Mouse (Mus musculus): Measurements from ENCODE around the gene Cct7. TPM values are rescaled to one million over a fixed set of nuclear protein-coding genes. Genes with fewer than 3 reads are reported as not detected.

The Cct7 gene
- polyA plus RNA-seq, 1 experiment: 207 TPM

- no peak for TF ChIP-seq POLR2A (IDR thresholded peaks at IDR 0.05; ENCODE audit: borderline replicate concordance, insufficient read depth, low read length)
- no peak for TF ChIP-seq CTCF (IDR thresholded peaks at IDR 0.05; ENCODE audit: borderline replicate concordance, insufficient read depth, low read depth, low read length)
- Histone ChIP-seq H3K27me3 (ENCODE audit: control insufficient read depth, insufficient read depth, low read length) (no peaks in the 10 kb centered on the region), H3K27ac (ENCODE audit: insufficient read depth, low read length) (no peak within 1 kb of the TSS), H3K4me3 (replicated peaks; ENCODE audit: insufficient read depth, low read depth, low read length) (no peak within 1 kb of the TSS), H3K4me1 (ENCODE audit: control insufficient read depth, insufficient read depth, low read length) (no peaks in the 10 kb centered on the region)
- DNase-seq: no peak
- 15% methylated on average over 28 of the region's 28 CpGs for WGBS
These were observed 27.4 kb upstream of the Cct7 start, which contains the start of gene Noto for GRCm38 (mm10) chr6:85423836-85424379. Noto (plus strand) TSS chr6:85423886.

DNA sequence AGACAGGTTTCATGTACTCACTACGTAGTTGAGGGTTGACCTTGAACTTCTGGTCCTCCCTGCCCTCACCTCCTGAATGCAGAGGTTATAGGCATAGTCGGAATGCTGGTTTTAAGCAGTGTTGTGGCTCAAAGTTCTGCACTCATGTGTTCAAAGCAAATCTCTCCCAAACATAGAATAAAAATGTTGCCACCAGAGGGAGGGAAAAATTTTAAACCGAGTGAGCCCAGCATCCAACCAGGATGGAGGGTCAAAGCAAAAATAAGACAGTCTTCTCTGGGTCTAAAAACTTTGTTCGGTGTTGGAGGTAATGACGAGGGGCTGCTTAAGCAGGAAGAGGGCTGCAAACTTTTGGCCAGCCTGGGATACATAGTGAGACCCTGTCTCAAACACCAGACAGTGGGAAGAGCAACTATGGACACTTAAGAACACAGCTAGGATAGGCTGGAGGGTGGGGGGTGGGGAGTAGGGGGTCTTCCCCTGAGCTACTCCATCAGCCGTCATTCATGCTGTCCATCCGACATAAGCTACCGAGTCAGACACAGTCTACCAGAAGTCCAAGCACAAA is 20.0 kb upstream of the Cct7 start:
- no peak overlapping the region for H3K27ac ChIP-seq (ENCODE audit: insufficient read depth, low read length)
- TF ChIP-seq CTCF (IDR thresholded peaks at IDR 0.05; ENCODE audit: borderline replicate concordance, insufficient read depth, low read depth, low read length) (no peak), POLR2A (IDR thresholded peaks at IDR 0.05; ENCODE audit: borderline replicate concordance, insufficient read depth, low read length) (no peak)
- DNase-seq: no peak
- no peaks in the 10 kb centered on the region for H3K27me3 ChIP-seq (ENCODE audit: control insufficient read depth, insufficient read depth, low read length)
- peak overlapping the region; percentile 77 for H3K4me3 ChIP-seq (replicated peaks; ENCODE audit: insufficient read depth, low read depth, low read length)
- no peaks in the 10 kb centered on the region for H3K4me1 ChIP-seq (ENCODE audit: control insufficient read depth, insufficient read depth, low read length)
- WGBS: 53% methylated on average over 8 of the region's 8 CpGs

- H3K27me3 ChIP-seq (ENCODE audit: control insufficient read depth, insufficient read depth, low read length): no peaks in the 10 kb centered on the region
- H3K27ac ChIP-seq (ENCODE audit: insufficient read depth, low read length): no peak within 1 kb of the TSS
- no peak for TF ChIP-seq CTCF (IDR thresholded peaks at IDR 0.05; ENCODE audit: borderline replicate concordance, insufficient read depth, low read depth, low read length)
- no peak for TF ChIP-seq POLR2A (IDR thresholded peaks at IDR 0.05; ENCODE audit: borderline replicate concordance, insufficient read depth, low read length)
- WGBS: under 1% methylated on average over 39 of the region's 39 CpGs
- DNase-seq: peak; percentile 72 to 76
- no peaks in the 10 kb centered on the region for H3K4me1 ChIP-seq (ENCODE audit: control insufficient read depth, insufficient read depth, low read length)
- peak within 1 kb of the TSS; percentile 77 for H3K4me3 ChIP-seq (replicated peaks; ENCODE audit: insufficient read depth, low read depth, low read length)
These were observed 19.4 kb upstream of the Cct7 start, which contains the start of gene Smyd5 for GRCm38 (mm10) chr6:85431842-85432431. Smyd5 (plus strand) TSS chr6:85431989.

- Histone ChIP-seq H3K27me3 (ENCODE audit: control insufficient read depth, insufficient read depth, low read length) (no peaks in the 10 kb centered on the region), H3K27ac (ENCODE audit: insufficient read depth, low read length) (no peak overlapping the region), H3K4me3 (replicated peaks; ENCODE audit: insufficient read depth, low read depth, low read length) (no peak overlapping the region), H3K4me1 (ENCODE audit: control insufficient read depth, insufficient read depth, low read length) (no peaks in the 10 kb centered on the region)
- DNase-seq: no peak
- WGBS: 85% methylated on average over 5 of the region's 5 CpGs
- TF ChIP-seq POLR2A (IDR thresholded peaks at IDR 0.05; ENCODE audit: borderline replicate concordance, insufficient read depth, low read length) (no peak), CTCF (IDR thresholded peaks at IDR 0.05; ENCODE audit: borderline replicate concordance, insufficient read depth, low read depth, low read length) (no peak)
These were observed 17.4 kb upstream of the Cct7 start for GRCm38 (mm10) chr6:85433865-85434264.

DNA sequence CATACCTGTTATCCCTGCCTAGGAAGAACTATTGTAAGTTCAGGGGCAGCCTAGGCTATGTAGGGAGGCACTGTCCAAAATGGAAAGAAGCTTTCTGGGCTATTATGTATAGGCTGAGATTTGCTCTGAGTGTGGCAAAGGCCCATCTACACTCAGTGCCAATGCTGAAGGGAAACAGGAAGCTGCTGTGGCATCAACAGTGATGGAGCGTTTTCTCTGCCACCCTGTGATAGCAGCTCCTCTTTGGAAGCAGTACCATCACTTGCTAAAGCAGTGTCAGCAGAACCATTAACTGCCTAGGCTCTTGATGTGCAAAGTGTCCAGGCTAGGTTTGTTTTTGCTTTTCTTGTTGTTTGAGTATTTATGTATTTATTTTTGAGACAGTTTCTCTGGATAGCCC is 15.1 kb upstream of the Cct7 start:
- TF ChIP-seq POLR2A (IDR thresholded peaks at IDR 0.05; ENCODE audit: borderline replicate concordance, insufficient read depth, low read length) (no peak), CTCF (IDR thresholded peaks at IDR 0.05; ENCODE audit: borderline replicate concordance, insufficient read depth, low read depth, low read length) (no peak)
- 62% methylated on average over 1 of the region's 1 CpGs for WGBS
- H3K4me3 ChIP-seq (replicated peaks; ENCODE audit: insufficient read depth, low read depth, low read length): no peak overlapping the region
- no peak overlapping the region for H3K27ac ChIP-seq (ENCODE audit: insufficient read depth, low read length)
- H3K4me1 ChIP-seq (ENCODE audit: control insufficient read depth, insufficient read depth, low read length): no peaks in the 10 kb centered on the region
- no peak for DNase-seq
- no peaks in the 10 kb centered on the region for H3K27me3 ChIP-seq (ENCODE audit: control insufficient read depth, insufficient read depth, low read length)

DNA sequence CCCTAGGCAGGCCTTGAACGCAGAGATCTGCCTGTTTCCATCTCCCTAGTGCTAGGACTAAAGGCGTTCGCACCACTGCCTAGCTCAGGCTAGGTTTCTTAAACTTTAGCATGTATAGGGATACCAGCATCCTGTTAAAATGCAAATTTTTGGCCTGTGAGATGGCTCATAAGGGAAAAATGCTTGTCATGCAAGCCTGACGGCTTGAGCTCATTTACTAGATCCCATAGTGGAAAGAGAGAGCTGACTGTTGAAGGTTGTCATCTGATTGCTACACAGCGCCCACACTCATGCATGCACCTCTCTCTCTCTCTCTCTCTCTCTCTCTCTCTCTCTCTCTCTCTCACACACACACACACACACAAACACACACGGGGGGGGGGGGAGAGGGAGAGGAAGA is 14.7 kb upstream of the Cct7 start:
- TF ChIP-seq CTCF (IDR thresholded peaks at IDR 0.05; ENCODE audit: borderline replicate concordance, insufficient read depth, low read depth, low read length): no peak
- WGBS: 78% methylated on average over 6 of the region's 6 CpGs
- no peaks in the 10 kb centered on the region for H3K4me1 ChIP-seq (ENCODE audit: control insufficient read depth, insufficient read depth, low read length)
- H3K27me3 ChIP-seq (ENCODE audit: control insufficient read depth, insufficient read depth, low read length): no peaks in the 10 kb centered on the region
- no peak overlapping the region for H3K4me3 ChIP-seq (replicated peaks; ENCODE audit: insufficient read depth, low read depth, low read length)
- DNase-seq: no peak
- no peak overlapping the region for H3K27ac ChIP-seq (ENCODE audit: insufficient read depth, low read length)

- no peak for TF ChIP-seq CTCF (IDR thresholded peaks at IDR 0.05; ENCODE audit: borderline replicate concordance, insufficient read depth, low read depth, low read length)
- no peak for TF ChIP-seq POLR2A (IDR thresholded peaks at IDR 0.05; ENCODE audit: borderline replicate concordance, insufficient read depth, low read length)
- H3K4me3 ChIP-seq (replicated peaks; ENCODE audit: insufficient read depth, low read depth, low read length): no peak overlapping the region
- no peak overlapping the region for H3K27ac ChIP-seq (ENCODE audit: insufficient read depth, low read length)
- DNase-seq: no peak
- no peaks in the 10 kb centered on the region for H3K4me1 ChIP-seq (ENCODE audit: control insufficient read depth, insufficient read depth, low read length)
- no peaks in the 10 kb centered on the region for H3K27me3 ChIP-seq (ENCODE audit: control insufficient read depth, insufficient read depth, low read length)
- WGBS: 76% methylated on average over 4 of the region's 4 CpGs
These were observed 10.2 kb upstream of the Cct7 start for GRCm38 (mm10) chr6:85441142-85441541.

Data from cerebellum, adult 2 months (tissue).